Comparison of ENCODE assay signal across 10 mouse cellular contexts in genomic region chr1:155741378-155741945, GRCm38 (mm10). TPM values are rescaled to one million over a fixed set of nuclear protein-coding genes. Genes with fewer than 3 reads are reported as not detected.
DNase-seq lines count a peak whose midpoint lies in the region; ATAC-seq and TF ChIP-seq lines count a peak whose summit lies in the region.
"Had no signal": no experiment of that assay in that cellular context is flagged by ENCODE, and none has a peak within 500 bp of the region (broad histone marks: within the 10 kb centered on the region; RNA-seq: fewer than 3 reads in every experiment).

No protein-coding gene starts in this region.

- ATAC-seq in kidney, postnatal 0 days (replicated peaks; ENCODE audit: low FRiP score, low read depth): no peak
- no peak for ATAC-seq in embryonic facial prominence, embryonic 15.5 days (ENCODE audit: insufficient number of reproducible peaks, low FRiP score, low TSS enrichment, low read depth)
- ATAC-seq in intestine, embryonic 16.5 days: 0 out of 2 replicates have a peak, but pooled peaks have one; percentile 2
- peak; percentile 18; the same call in 1 of the 2 replicates for ATAC-seq in neural tube, embryonic 12.5 days (ENCODE audit: low FRiP score, low read depth)

- no peaks in the 10 kb centered on the region for H3K36me3 ChIP-seq in kidney, postnatal 0 days (ENCODE audit: insufficient read depth, low read length)
- no peaks in the 10 kb centered on the region for H3K36me3 ChIP-seq in embryonic facial prominence, embryonic 15.5 days
- no peaks in the 10 kb centered on the region for H3K36me3 ChIP-seq in intestine, embryonic 16.5 days (ENCODE audit: control insufficient read depth, insufficient read depth, low read length)
- H3K36me3 ChIP-seq in neural tube, embryonic 12.5 days: no peaks in the 10 kb centered on the region

- H3K4me1 ChIP-seq in kidney, postnatal 0 days (replicated peaks; ENCODE audit: insufficient read depth, low read length): peaks cover 18% of the 10 kb centered on the region
- peaks cover 33% of the 10 kb centered on the region for H3K4me1 ChIP-seq in embryonic facial prominence, embryonic 15.5 days
- H3K4me1 ChIP-seq in intestine, embryonic 16.5 days (ENCODE audit: control insufficient read depth, insufficient read depth, low read length): peaks cover 19% of the 10 kb centered on the region
- peaks cover 26% of the 10 kb centered on the region for H3K4me1 ChIP-seq in neural tube, embryonic 12.5 days

- H3K9me3 ChIP-seq in kidney, postnatal 0 days (replicated peaks; ENCODE audit: low read length): no peaks in the 10 kb centered on the region
- no peaks in the 10 kb centered on the region for H3K9me3 ChIP-seq in embryonic facial prominence, embryonic 15.5 days (replicated peaks)
- no peaks in the 10 kb centered on the region for H3K9me3 ChIP-seq in intestine, embryonic 16.5 days (ENCODE audit: control insufficient read depth, low read length)
- no peaks in the 10 kb centered on the region for H3K9me3 ChIP-seq in neural tube, embryonic 12.5 days

- peak overlapping the region; percentile 50 for H3K4me3 ChIP-seq in kidney, postnatal 0 days (replicated peaks; ENCODE audit: low read depth, low read length)
- H3K4me3 ChIP-seq in embryonic facial prominence, embryonic 15.5 days (replicated peaks): peak overlapping the region; percentile 49
- H3K4me3 ChIP-seq in intestine, embryonic 16.5 days (ENCODE audit: low read length): peak overlapping the region; percentile 56
- peak overlapping the region; percentile 43 for H3K4me3 ChIP-seq in neural tube, embryonic 12.5 days

- peak overlapping the region; percentile 97 for H3K4me2 ChIP-seq in kidney, postnatal 0 days (ENCODE audit: low read length)
- H3K4me2 ChIP-seq in embryonic facial prominence, embryonic 15.5 days (replicated peaks): peak overlapping the region; percentile 95
- H3K4me2 ChIP-seq in intestine, embryonic 16.5 days (ENCODE audit: low read depth, low read length): peak overlapping the region; percentile 98
- peak overlapping the region; percentile 82 for H3K4me2 ChIP-seq in neural tube, embryonic 12.5 days (replicated peaks)

- under 1% methylated on average over 34 of the region's 34 CpGs for WGBS in kidney, postnatal 0 days
- under 1% methylated on average over 34 of the region's 34 CpGs for WGBS in embryonic facial prominence, embryonic 15.5 days
- under 1% methylated on average over 34 of the region's 34 CpGs for WGBS in intestine, embryonic 16.5 days
- WGBS in neural tube, embryonic 12.5 days: under 1% methylated on average over 34 of the region's 34 CpGs

- H3K9ac ChIP-seq in kidney, postnatal 0 days (ENCODE audit: low read depth, low read length): no peak overlapping the region
- H3K9ac ChIP-seq in embryonic facial prominence, embryonic 15.5 days: no peak overlapping the region
- H3K9ac ChIP-seq in intestine, embryonic 16.5 days (ENCODE audit: low read depth, low read length): no peak overlapping the region
- peak overlapping the region; percentile 44; the same call in 1 of the 2 replicates for H3K9ac ChIP-seq in neural tube, embryonic 12.5 days

- peaks cover 85% of the 10 kb centered on the region for H3K27me3 ChIP-seq in kidney, postnatal 0 days (ENCODE audit: insufficient read depth, low read length)
- H3K27me3 ChIP-seq in embryonic facial prominence, embryonic 15.5 days: peaks cover 88% of the 10 kb centered on the region
- H3K27me3 ChIP-seq in intestine, embryonic 16.5 days (replicated peaks; ENCODE audit: control insufficient read depth, insufficient read depth, low read length): peaks cover 81% of the 10 kb centered on the region
- H3K27me3 ChIP-seq in neural tube, embryonic 12.5 days (replicated peaks): peaks cover 88% of the 10 kb centered on the region

- no peak for TF ChIP-seq CTCF in kidney, postnatal 0 days (IDR thresholded peaks at IDR 0.05; ENCODE audit: low read depth)

- H3K27ac ChIP-seq in kidney, postnatal 0 days: no peak overlapping the region
- H3K27ac ChIP-seq in embryonic facial prominence, embryonic 15.5 days (replicated peaks): no peak overlapping the region
- H3K27ac ChIP-seq in intestine, embryonic 16.5 days (ENCODE audit: low read length): no peak overlapping the region
- H3K27ac ChIP-seq in neural tube, embryonic 12.5 days: no peak overlapping the region

- DNase-seq in kidney, postnatal 0 days (ENCODE audit: low spot score): no peak
- DNase-seq in kidney, postnatal 25 days: no peak
- DNase-seq in gastrocnemius, adult 18-20 months (ENCODE audit: low spot score): no peak
- no peak for DNase-seq in cerebellum, adult 11 months
- DNase-seq in spleen, postnatal 4 days (ENCODE audit: low spot score in 2 of 2): no peak

RNA-seq across cellular contexts. Expression of gene Lhx4, which starts 10.0 kb away (rescaled TPM):
- not detected in 2 replicates for polyA plus RNA-seq in kidney, postnatal 0 days (2015; fragmentation: Nextera tagmentation; extraction: Ambion mirVana)
- polyA plus RNA-seq in embryonic facial prominence, embryonic 15.5 days (2015; fragmentation: Nextera tagmentation; extraction: Ambion mirVana): 0.05 TPM in 1 of 2 replicates, not detected in the other
- polyA plus RNA-seq in intestine, embryonic 16.5 days (2015; fragmentation: Nextera tagmentation; extraction: Ambion mirVana): 0.10 TPM in 1 of 2 replicates, not detected in the other
- 12.3 and 22.8 TPM in 2 replicates for polyA plus RNA-seq in neural tube, embryonic 12.5 days (2016; fragmentation: Nextera tagmentation; extraction: Ambion mirVana)
- total RNA-seq in gastrocnemius, adult 18-20 months (2021): not detected
- total RNA-seq: neutrophil, adult 5-6 weeks had no signal
- polyA plus RNA-seq: Patski had no signal

Comparison
In these comparisons a context has a peak if more than half of its experiments do, and no peak if none do; other contexts are left out.
1. ATAC-seq: peak in intestine, embryonic 16.5 days (single experiment) and neural tube, embryonic 12.5 days (single experiment); none in kidney, postnatal 0 days (single experiment) and embryonic facial prominence, embryonic 15.5 days (single experiment).
2. RNA of gene Lhx4, which starts 10.0 kb away (polyA plus RNA-seq): 12.3 to 22.8 TPM in neural tube, embryonic 12.5 days; 0.10 TPM in intestine, embryonic 16.5 days, not detected in kidney, postnatal 0 days and 0.05 TPM in embryonic facial prominence, embryonic 15.5 days; every median in the first group is over 10 times any median in the second.
3. Peak in every context shown above with its lines, with median percentiles within 50 percentile points of each other: H3K4me2 ChIP-seq and H3K4me3 ChIP-seq.